Mouse (Mus musculus) kidney, adult 2 months (tissue): ENCODE results near the gene Slc26a10. TPM values are rescaled to one million over a fixed set of nuclear protein-coding genes. Genes with fewer than 3 reads are reported as not detected.

Experiments used
- DNase-seq: peaks from one replicate; pipeline ENCODE4 v3.0.0; 2021
- H3K27ac ChIP-seq: fragments of 200-500 bp; 2 replicates; pipeline ENCODE4 v1.5.1; 2012; ENCODE audit warnings: low read depth, low read length, control low read depth, inconsistent platforms; ENCODE audit not compliant: insufficient read depth
- H3K27me3 ChIP-seq: fragments of 200-500 bp; replicated peaks from 2 replicates; pipeline ENCODE4 v1.6.1; 2012; ENCODE audit warnings: mild to moderate bottlenecking, moderate library complexity, low read length, inconsistent platforms; ENCODE audit not compliant: control insufficient read depth, insufficient read depth
- H3K36me3 ChIP-seq: fragments of 200-500 bp; 2 replicates; pipeline ENCODE4 v1.6.1; 2012; ENCODE audit warnings: mild to moderate bottlenecking, moderate library complexity, low read length, inconsistent platforms; ENCODE audit not compliant: control insufficient read depth, insufficient read depth
- H3K4me1 ChIP-seq: fragments of 200-500 bp; 2 replicates; pipeline ENCODE4 v1.6.1; 2011; ENCODE audit warnings: low read length; ENCODE audit not compliant: control insufficient read depth, insufficient read depth
- H3K4me3 ChIP-seq: fragments of 200-500 bp; 2 replicates; pipeline ENCODE4 v1.5.1; 2011; ENCODE audit warnings: mild to moderate bottlenecking, low read depth, low read length, control low read depth; ENCODE audit not compliant: insufficient read depth
- CTCF ChIP-seq: fragments of 200-500 bp; conservative IDR thresholded peaks from 2 replicates; pipeline ENCODE4 v1.5.1; 2011; ENCODE audit warnings: low read depth, mild to moderate bottlenecking, control low read depth, low read length, moderate library complexity, mixed read lengths; ENCODE audit not compliant: insufficient read depth, insufficient read length
- POLR2A ChIP-seq: fragments of 200-500 bp; IDR thresholded peaks from one replicate; pipeline ENCODE4 v1.6.1; 2011; ENCODE audit warnings: low read depth, low read length, control low read depth
- WGBS: fragments of 180-500 bp; shearing (Covaris S2); methylation state at CpG from one replicate; pipeline ENCODE4 v1.1.7; 2018; 5-methylcytosine and 5-hydroxymethylcytosine counted together
- polyA plus RNA-seq: library from polyadenylated mRNA; depleted of rRNA; stranded (reverse); fragments of >200 nt; gene quantifications from 2 replicates; pipeline ENCODE4 v1.2.3, GENCODE M21; 2012

Slc26a10 gene
- polyA plus RNA-seq, 1 experiment, result 8.1 TPM

GRCm38 (mm10) chr10:127167614-127168192, 12.7 kb downstream of the Slc26a10 start:
- 64% methylated on average over 10 of the region's 10 CpGs for WGBS
- H3K36me3 ChIP-seq, result no peaks in the 10 kb centered on the region
- H3K4me3 ChIP-seq, result no peak overlapping the region
- no peak for TF ChIP-seq CTCF
- TF ChIP-seq POLR2A, result no peak
- 0 out of 2 replicates have a peak, but pooled peaks cover 2% of the 10 kb centered on the region for H3K4me1 ChIP-seq
- no peak overlapping the region for H3K27ac ChIP-seq
- H3K27me3 ChIP-seq, result peaks cover 2% of the 10 kb centered on the region; the same call in 1 of the 2 replicates
- no peak for DNase-seq

DNA sequence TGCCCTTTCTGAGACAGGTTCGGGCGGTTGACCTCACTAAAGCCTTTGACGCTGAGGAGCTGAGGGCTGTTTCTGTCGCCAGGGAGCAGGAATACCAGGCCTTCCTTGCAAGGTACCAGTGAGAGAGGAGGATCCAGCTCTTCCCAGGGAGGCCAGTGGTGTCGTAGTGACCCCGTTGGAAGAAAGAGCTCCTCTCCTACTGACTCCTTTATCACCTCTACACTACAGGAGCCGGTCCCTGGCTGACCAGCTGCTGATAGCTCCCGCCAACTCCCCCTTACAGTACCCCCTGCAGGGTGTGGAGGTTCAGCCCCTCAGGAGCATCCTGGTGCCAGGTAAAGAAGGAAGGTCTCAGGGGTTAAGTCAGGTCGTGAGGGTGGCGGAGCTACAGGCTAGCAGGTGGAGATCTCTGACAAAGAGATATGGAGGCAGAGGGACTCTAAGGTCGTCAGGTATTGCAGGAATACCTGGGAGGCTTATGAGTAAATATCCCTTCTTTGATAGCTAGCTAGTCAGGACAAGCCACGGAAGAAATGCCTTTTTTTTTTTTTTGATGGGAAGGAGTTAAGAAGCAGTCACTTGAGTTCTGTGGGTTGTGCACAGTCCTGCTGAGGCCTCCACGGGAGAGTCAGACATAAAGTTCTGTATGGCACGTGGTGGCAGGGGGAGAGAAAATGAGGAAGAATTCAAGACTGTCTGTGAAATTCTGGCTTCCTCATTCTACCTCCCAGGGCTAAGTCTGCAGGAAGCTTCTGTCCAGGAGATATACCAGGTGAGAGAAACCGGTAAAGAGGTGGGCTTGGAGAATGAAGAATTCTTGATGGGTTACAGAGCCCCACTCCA, 13.5 kb downstream of the Slc26a10 start:
- no peak for TF ChIP-seq CTCF
- no peak for TF ChIP-seq POLR2A
- H3K4me1 ChIP-seq, result 0 out of 2 replicates have a peak, but pooled peaks cover 2% of the 10 kb centered on the region
- no peak for DNase-seq
- H3K36me3 ChIP-seq, result no peaks in the 10 kb centered on the region
- peaks cover 2% of the 10 kb centered on the region; the same call in 1 of the 2 replicates for H3K27me3 ChIP-seq
- WGBS, result 64% methylated on average over 15 of the region's 15 CpGs
- no peak overlapping the region for H3K4me3 ChIP-seq
- H3K27ac ChIP-seq, result no peak overlapping the region

GRCm38 (mm10) chr10:127166404-127166715, 14.1 kb downstream of the Slc26a10 start:
- Histone ChIP-seq H3K4me3 (peak overlapping the region; percentile 60), H3K27ac (no peak overlapping the region), H3K36me3 (no peaks in the 10 kb centered on the region), H3K27me3 (peaks cover 2% of the 10 kb centered on the region; the same call in 1 of the 2 replicates), H3K4me1 (0 out of 2 replicates have a peak, but pooled peaks cover 2% of the 10 kb centered on the region)
- WGBS, result 27% methylated on average over 11 of the region's 11 CpGs
- DNase-seq, result no peak
- no peak for TF ChIP-seq POLR2A
- TF ChIP-seq CTCF, result no peak

DNA sequence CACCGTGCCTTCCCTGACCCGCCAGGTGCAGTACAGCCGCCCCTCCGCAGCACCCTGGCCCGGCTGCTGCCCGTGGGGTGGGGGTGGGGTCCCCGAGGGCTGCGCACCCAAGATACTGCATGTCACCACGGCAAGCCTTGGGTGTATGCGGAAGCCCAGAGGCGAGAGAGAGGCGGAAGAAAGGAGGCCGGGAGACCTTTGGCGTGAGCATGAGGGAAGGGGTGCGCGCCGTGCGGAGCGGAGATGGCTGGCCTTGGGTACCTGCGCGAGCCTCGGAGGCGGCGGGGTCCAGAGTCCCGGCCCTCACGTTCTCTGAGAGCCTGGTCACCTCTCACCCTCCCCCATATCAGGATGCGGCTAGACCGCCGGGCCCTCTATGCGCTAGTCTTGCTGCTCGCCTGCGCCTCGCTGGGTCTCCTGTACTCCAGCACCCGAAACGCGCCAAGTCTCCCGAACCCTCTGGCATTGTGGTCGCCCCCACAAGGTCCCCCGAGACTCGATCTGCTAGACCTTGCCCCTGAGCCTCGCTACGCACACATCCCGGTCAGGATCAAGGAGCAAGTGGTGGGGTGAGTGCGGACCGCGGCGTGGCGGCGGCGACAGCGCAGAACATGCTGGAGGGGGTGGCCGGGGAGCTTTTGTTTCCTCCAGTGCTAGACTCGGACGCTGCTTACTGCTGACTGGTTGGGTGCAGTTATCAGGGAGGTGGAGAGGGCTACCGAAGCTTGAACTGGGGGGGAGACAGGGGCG, 14.6 kb downstream of the Slc26a10 start:
- 2% methylated on average over 56 of the region's 56 CpGs for WGBS

GRCm38 (mm10) chr10:127165354-127165653, 15.1 kb downstream of the Slc26a10 start:
- 3% methylated on average over 42 of the region's 42 CpGs for WGBS
- TF ChIP-seq CTCF, result no peak
- TF ChIP-seq POLR2A, result no peak
- peak; percentile 34 for DNase-seq
- H3K36me3 ChIP-seq, result no peaks in the 10 kb centered on the region
- peak overlapping the region; percentile 60 for H3K4me3 ChIP-seq
- 0 out of 2 replicates have a peak, but pooled peaks cover 2% of the 10 kb centered on the region for H3K4me1 ChIP-seq
- peaks cover 2% of the 10 kb centered on the region; the same call in 1 of the 2 replicates for H3K27me3 ChIP-seq
- peak overlapping the region; percentile 5 for H3K27ac ChIP-seq

More for the DNA sequence above, 14.6 kb downstream of the Slc26a10 start:
- Histone ChIP-seq H3K4me1 (0 out of 2 replicates have a peak, but pooled peaks cover 2% of the 10 kb centered on the region), H3K27me3 (peaks cover 2% of the 10 kb centered on the region; the same call in 1 of the 2 replicates), H3K27ac (peak overlapping the region; percentile 5; the same call in 1 of the 2 replicates), H3K36me3 (no peaks in the 10 kb centered on the region), H3K4me3 (peak overlapping the region; percentile 60)
- TF ChIP-seq CTCF, result no peak
- TF ChIP-seq POLR2A, result no peak
- no peak for DNase-seq

DNA sequence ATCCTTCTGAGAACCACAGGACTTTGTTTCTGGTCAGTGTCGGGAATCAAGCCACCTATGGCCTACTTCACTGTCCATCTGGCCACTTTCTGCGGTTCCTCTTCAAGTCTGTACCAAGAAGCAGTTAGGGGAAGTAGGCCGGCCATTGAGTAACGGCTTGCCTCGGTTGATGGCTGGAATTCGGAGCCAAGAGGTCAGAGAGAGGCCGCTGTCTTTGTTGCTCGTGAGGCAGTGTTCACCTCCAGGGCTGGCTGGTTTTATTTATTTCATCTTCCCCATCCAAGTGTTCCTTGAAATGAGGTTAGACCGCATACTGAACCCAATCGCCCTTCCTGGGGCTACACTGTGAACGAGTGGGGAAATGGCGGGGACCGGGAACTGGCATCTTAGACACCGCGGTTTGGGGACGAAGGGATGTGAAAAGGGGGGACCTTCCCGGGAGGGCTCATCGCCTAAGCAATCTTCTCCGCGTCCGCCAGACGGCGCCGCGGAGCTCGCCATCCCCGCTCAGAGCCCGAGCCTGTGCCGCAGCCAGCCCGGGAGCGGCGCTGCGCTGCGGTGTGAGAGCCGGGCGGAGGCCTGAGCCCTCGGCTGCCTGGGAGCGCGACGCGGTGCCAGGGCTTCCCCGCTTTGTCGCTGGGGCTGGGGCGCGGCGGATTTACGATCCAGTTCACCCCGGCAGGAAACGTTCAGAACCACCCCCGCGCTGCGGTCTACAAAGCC, 15.7 kb downstream of the Slc26a10 start, which contains the start of gene B4galnt1:
Gene B4galnt1, plus strand, starts transcription at position 595 of the 723 bp plus-strand sequence.
- H3K27ac ChIP-seq, result peak within 1 kb of the TSS; percentile 5
- H3K27me3 ChIP-seq, result peaks cover 2% of the 10 kb centered on the region; the same call in 1 of the 2 replicates
- H3K4me1 ChIP-seq, result peaks cover 2% of the 10 kb centered on the region; the same call in 1 of the 2 replicates
- no peaks in the 10 kb centered on the region for H3K36me3 ChIP-seq
- H3K4me3 ChIP-seq, result peak within 1 kb of the TSS; percentile 60
- 4% methylated on average over 52 of the region's 52 CpGs for WGBS
- DNase-seq, result peak; percentile 72
- peak; percentile 77 for TF ChIP-seq CTCF
- no peak for TF ChIP-seq POLR2A
